Mouse (Mus musculus) stomach, postnatal 0 days (tissue): Measurements from ENCODE around the gene Tbc1d2b.

Experiments used
- CTCF ChIP-seq: IDR thresholded peaks from 2 replicates; pipeline ENCODE4 v1.5.1; 2016; ENCODE audit warnings: antibody characterized with exemption, low read depth, mild to moderate bottlenecking, moderate library complexity
- EP300 ChIP-seq: optimal IDR thresholded peaks from 2 replicates; pipeline ENCODE3; 2016; ENCODE audit warnings: antibody characterized with exemption

DNA sequence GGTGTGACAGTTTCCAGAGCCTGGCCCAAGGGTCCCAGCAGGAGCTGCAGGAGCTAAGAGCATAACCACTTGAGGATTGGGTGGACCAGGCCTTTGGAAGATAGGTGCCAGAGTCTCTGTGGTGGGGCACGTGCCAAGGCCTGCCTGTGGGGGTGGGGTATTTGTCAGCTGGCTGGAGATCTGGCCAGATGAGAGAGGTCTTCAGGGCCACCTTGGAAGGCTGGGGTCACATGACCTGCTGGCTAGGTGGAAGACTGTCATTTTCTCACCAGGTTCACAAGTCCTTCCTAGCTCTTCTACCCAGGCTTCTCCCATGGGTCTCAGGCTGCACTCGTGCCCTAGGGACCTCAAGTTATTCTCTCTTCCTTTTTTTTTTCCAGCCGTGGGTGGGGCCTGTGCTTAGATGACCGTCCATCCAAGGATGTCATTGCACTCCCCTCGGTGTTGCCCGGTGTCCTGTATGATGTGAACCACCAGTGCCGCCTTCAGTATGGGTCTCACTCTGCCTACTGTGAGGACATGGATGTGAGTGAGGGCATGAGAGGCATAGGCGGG, 85.2 kb downstream of the Tbc1d2b start:
- TF ChIP-seq CTCF (no peak), EP300 (no peak)
